Mouse (Mus musculus) embryonic fibroblast, embryonic 13.5 days (primary cell): ENCODE measurements around the gene Patl2.

Source experiments
- CTCF ChIP-seq: IDR thresholded peaks from 2 replicates; pipeline ENCODE4 v1.5.1; 2011; ENCODE audit warnings: mild to moderate bottlenecking, control low read depth, low read length, moderate library complexity, borderline replicate concordance; ENCODE audit not compliant: insufficient read depth
- POLR2A ChIP-seq: IDR thresholded peaks from 2 replicates; pipeline ENCODE4 v1.6.1; 2011; ENCODE audit warnings: low read depth, mild to moderate bottlenecking, control low read depth, low read length, moderate library complexity

- TF ChIP-seq CTCF (no peak), POLR2A (no peak)
Measured at GRCm38 (mm10) chr2:122149316-122149715, 36.7 kb downstream of the Patl2 start.
